Mouse (Mus musculus): ENCODE measurements around the gene Ehd4. TPM values are rescaled to one million over a fixed set of nuclear protein-coding genes. Genes with fewer than 3 reads are reported as not detected.

Ehd4 gene
- total RNA-seq (2012; rRNA removed) (8.1 and 9.2 TPM in 2 replicates), total RNA-seq (2014; rRNA removed) (9.6 and 9.8 TPM in 2 replicates), polyA plus RNA-seq (2012; ENCODE audit: insufficient read length, low read depth) (22.9 and 27.7 TPM in 2 replicates)

DNA sequence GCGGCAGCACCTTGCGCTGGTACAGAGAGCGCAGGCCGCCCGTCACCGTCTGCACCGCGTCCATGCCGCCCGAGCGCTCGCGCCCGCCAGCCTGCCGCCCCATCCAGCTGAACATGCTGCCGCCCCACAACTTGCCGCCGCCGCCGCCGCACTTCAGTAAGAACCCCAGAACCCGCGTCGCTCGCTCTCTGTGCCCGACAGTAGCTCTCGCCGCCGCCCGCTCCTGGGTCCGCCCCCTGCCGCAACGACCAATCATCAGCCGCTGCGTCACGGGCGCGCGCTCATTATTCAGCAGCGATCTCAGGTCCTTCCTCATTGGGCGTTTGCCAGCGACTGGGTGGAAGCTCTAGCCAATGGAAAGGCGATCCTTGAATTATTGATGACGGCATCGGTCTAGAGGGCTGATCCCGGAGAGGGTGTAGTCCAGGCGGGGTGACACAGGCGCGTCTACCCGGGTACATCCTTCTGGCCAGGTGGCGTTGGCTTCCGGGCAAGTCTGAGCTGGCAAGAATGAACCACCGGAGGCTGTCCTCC lies at the start of gene Ehd4:
Ehd4 (minus strand) TSS at position 246 of the 534 bp plus-strand sequence.
- dilution Hi-C loops (cut with MboI; ENCODE audit: extremely low pct_ligation_motif_present, extremely low pct_unique_long_range_greater_than_20kb, low sequenced_read_pairs): no loop called here

DNA sequence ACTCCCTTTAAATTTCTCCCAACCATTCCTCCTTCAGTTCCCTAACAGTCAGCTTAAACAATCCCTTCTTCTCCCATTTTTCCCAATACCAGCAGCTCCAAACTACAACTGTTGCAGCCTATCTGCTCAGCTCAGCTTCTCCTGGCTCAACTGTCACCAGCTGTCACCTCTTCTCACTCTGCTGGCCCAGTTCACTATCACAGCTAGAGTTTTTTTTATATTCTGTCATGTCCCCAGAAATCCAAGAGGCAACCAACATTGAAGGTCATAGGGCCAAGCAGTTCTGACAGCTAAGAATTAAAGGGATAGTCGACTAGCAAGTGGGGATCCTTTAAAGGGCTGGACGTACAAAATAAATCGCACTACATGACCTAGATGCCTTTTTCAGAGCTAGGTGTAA lies 49.3 kb upstream of the Ehd4 start:
- Histone ChIP-seq H3K4me2 (ENCODE audit: insufficient read depth, low read depth, poor library complexity, severe bottlenecking) (no peak overlapping the region), H3K4me1 (ENCODE audit: control insufficient read depth in 1 of 2, insufficient read depth in 2 of 2) (no peaks in the 10 kb centered on the region), H3K9me3 (replicated peaks; ENCODE audit: low read length) (no peaks in the 10 kb centered on the region), H3K27ac (ENCODE audit: insufficient read depth, low read depth) (no peak overlapping the region), H3K79me2 (replicated peaks; ENCODE audit: control insufficient read depth, extremely low read depth, insufficient read depth, poor library complexity, severe bottlenecking) (no peaks in the 10 kb centered on the region), H3K4me3 (replicated peaks in 1 of 3; ENCODE audit: low read depth in 2 of 3, low read length in 2 of 3, poor library complexity in 1 of 3) (no peak overlapping the region), H3K27me3 (replicated peaks) (peaks cover 19% of the 10 kb centered on the region), H3K36me3 (replicated peaks in 1 of 2; ENCODE audit: control insufficient read depth in 1 of 2, insufficient read depth in 1 of 2, low read length in 1 of 2) (no peaks in the 10 kb centered on the region), H3K9ac (ENCODE audit: insufficient read depth, low read depth) (no peak overlapping the region)
- TF ChIP-seq UBTF (IDR thresholded peaks at IDR 0.05; ENCODE audit: low read depth, low read length): no peak
- in situ Hi-C loops (cut with MboI; ENCODE audit: low pct_ligation_motif_present, low pct_unique_long_range_greater_than_20kb, low sequenced_read_pairs) (no loop called here), dilution Hi-C loops (cut with MboI; ENCODE audit: extremely low pct_ligation_motif_present, extremely low pct_unique_long_range_greater_than_20kb, low sequenced_read_pairs) (no loop called here)
- DNase-seq (ENCODE audit: extremely low read depth): no peak

More for the DNA sequence above, at the start of gene Ehd4:
- Histone ChIP-seq H3K9ac (ENCODE audit: insufficient read depth, low read depth) (peak within 1 kb of the TSS; percentile 50), H3K27ac (ENCODE audit: insufficient read depth, low read depth) (no peak within 1 kb of the TSS), H3K79me2 (replicated peaks; ENCODE audit: control insufficient read depth, extremely low read depth, insufficient read depth, poor library complexity, severe bottlenecking) (no peaks in the 10 kb centered on the region), H3K27me3 (replicated peaks) (no peaks in the 10 kb centered on the region), H3K36me3 (replicated peaks in 1 of 2; ENCODE audit: control insufficient read depth in 1 of 2, insufficient read depth in 1 of 2, low read length in 1 of 2) (peaks cover 0 to 12% of the 10 kb centered on the region in 2 experiments), H3K9me3 (replicated peaks; ENCODE audit: low read length) (peaks cover 3% of the 10 kb centered on the region), H3K4me3 (replicated peaks in 1 of 3; ENCODE audit: low read depth in 2 of 3, low read length in 2 of 3, poor library complexity in 1 of 3) (peak within 1 kb of the TSS; percentile 78 to 87 (median 79)), H3K4me2 (ENCODE audit: insufficient read depth, low read depth, poor library complexity, severe bottlenecking) (peak within 1 kb of the TSS; percentile 64), H3K4me1 (ENCODE audit: control insufficient read depth in 1 of 2, insufficient read depth in 2 of 2) (peaks cover 3 to 51% of the 10 kb centered on the region in 2 experiments)
- DNase-seq (ENCODE audit: extremely low read depth): peak; percentile 98
- in situ Hi-C loops (cut with MboI; ENCODE audit: low pct_ligation_motif_present, low pct_unique_long_range_greater_than_20kb, low sequenced_read_pairs): no loop called here
- TF ChIP-seq MAX (IDR thresholded peaks at IDR 0.05; ENCODE audit: low read length): peak; percentile 27; the same call in 1 of the 2 replicates
- TF ChIP-seq ZMIZ1 (IDR thresholded peaks at IDR 0.05; ENCODE audit: low read depth, low read length): peak; percentile 58
- TF ChIP-seq JUN (IDR thresholded peaks at IDR 0.05; ENCODE audit: insufficient read depth, low read depth, low read length): peak; percentile 18; the same call in 1 of the 2 replicates
- no peak for TF ChIP-seq GABPA (IDR thresholded peaks at IDR 0.05; ENCODE audit: insufficient replicate concordance, low read depth, low read length)
- no peak for TF ChIP-seq USF1 (IDR thresholded peaks at IDR 0.05; ENCODE audit: low read depth, low read length)
- no peak for TF ChIP-seq CTCF (conservative IDR thresholded peaks at IDR 0.05 in 1 of 2, IDR thresholded peaks at IDR 0.05 in 1 of 2; ENCODE audit: low read depth in 2 of 2, low read length in 2 of 2)
- TF ChIP-seq RAD21 (IDR thresholded peaks at IDR 0.05; ENCODE audit: low read depth, low read length): no peak
- peak; percentile 40; the same call in 1 of the 2 replicates for TF ChIP-seq NRF1 (IDR thresholded peaks at IDR 0.05; ENCODE audit: low read depth, low read length)
- TF ChIP-seq ETS1 (conservative IDR thresholded peaks at IDR 0.05; ENCODE audit: low read depth, low read length): peak; percentile 48; the same call in 1 of the 2 replicates
- peak; percentile 68; the same call in 1 of the 2 replicates for TF ChIP-seq TBP (conservative IDR thresholded peaks at IDR 0.05; ENCODE audit: low read depth, low read length)
- peak; percentile 77 for TF ChIP-seq MXI1 (IDR thresholded peaks at IDR 0.05; ENCODE audit: low read depth, low read length)
- 0 out of 2 replicates have a peak, but pooled peaks have one; percentile 33 for TF ChIP-seq MAZ (IDR thresholded peaks at IDR 0.05; ENCODE audit: low read depth, low read length)
- no peak for TF ChIP-seq CHD1 (IDR thresholded peaks at IDR 0.05; ENCODE audit: low read depth, low read length)
- peak; percentile 81; the same call in 1 of the 2 replicates for TF ChIP-seq E2F4 (IDR thresholded peaks at IDR 0.05; ENCODE audit: insufficient replicate concordance, low read depth, low read length)
- TF ChIP-seq HCFC1 (IDR thresholded peaks at IDR 0.05; ENCODE audit: low read depth, low read length): peak; percentile 47
- peak; percentile 25; the same call in 1 of the 2 replicates for TF ChIP-seq UBTF (IDR thresholded peaks at IDR 0.05; ENCODE audit: low read depth, low read length)
- no peak for TF ChIP-seq USF2 (conservative IDR thresholded peaks at IDR 0.05; ENCODE audit: low read depth, low read length)
- peak; percentile 69 for TF ChIP-seq ELF1 (IDR thresholded peaks at IDR 0.05; ENCODE audit: low read depth, low read length)
- TF ChIP-seq CHD2 (IDR thresholded peaks at IDR 0.05; ENCODE audit: low read length): peak; percentile 70; the same call in 1 of the 2 replicates
- peak; percentile 84; the same call in 1 of the 2 replicates for TF ChIP-seq SIN3A (IDR thresholded peaks at IDR 0.05; ENCODE audit: low read length)
- TF ChIP-seq POLR2A (IDR thresholded peaks at IDR 0.05; ENCODE audit: low read depth, low read length): peak; percentile 87
- peak; percentile 33; the same call in 1 of the 2 replicates for TF ChIP-seq TCF12 (IDR thresholded peaks at IDR 0.05; ENCODE audit: low read depth, low read length)
- peak; percentile 73; the same call in 1 of the 2 replicates for TF ChIP-seq NELFE (IDR thresholded peaks at IDR 0.05; ENCODE audit: low read depth, low read length)
- peak; percentile 31; the same call in 1 of the 2 replicates for TF ChIP-seq IRF4 (IDR thresholded peaks at IDR 0.05; ENCODE audit: low read depth, low read length)

All from CH12.LX (cell line).